Mouse (Mus musculus): ENCODE measurements at regions not wholly inside any gene's neighbourhood (a gene's known extent, or its start where the extent isn't known, plus 50 kb on each side); places are given as distances from the start of the nearest gene placed in this dataset.

- ATAC-seq (replicated peaks; ENCODE audit: insufficient number of reproducible peaks, low FRiP score, low TSS enrichment, poor library complexity, severe bottlenecking) = no peak
These were observed 240.7 kb downstream of the Pmp22 start for GRCm38 (mm10) chr11:63369475-63369874.

- ATAC-seq (replicated peaks; ENCODE audit: insufficient number of reproducible peaks, low FRiP score, low TSS enrichment, poor library complexity, severe bottlenecking) = no peak
These were observed 247.5 kb downstream of the Pmp22 start for GRCm38 (mm10) chr11:63376311-63376710.

- no peak for ATAC-seq (replicated peaks; ENCODE audit: insufficient number of reproducible peaks, low FRiP score, low TSS enrichment, poor library complexity, severe bottlenecking)
These were observed 248.2 kb downstream of the Pmp22 start for GRCm38 (mm10) chr11:63376991-63377390.

GRCm38 (mm10) chr11:63388247-63388646 lies 259.5 kb downstream of the Pmp22 start:
- no peak for ATAC-seq (replicated peaks; ENCODE audit: insufficient number of reproducible peaks, low FRiP score, low TSS enrichment, poor library complexity, severe bottlenecking)

- ATAC-seq (replicated peaks; ENCODE audit: insufficient number of reproducible peaks, low FRiP score, low TSS enrichment, poor library complexity, severe bottlenecking) = no peak
These were observed 262.7 kb downstream of the Pmp22 start for GRCm38 (mm10) chr11:63391478-63391877.

GRCm38 (mm10) chr11:63392378-63392777 lies 263.6 kb downstream of the Pmp22 start:
- no peak for ATAC-seq (replicated peaks; ENCODE audit: insufficient number of reproducible peaks, low FRiP score, low TSS enrichment, poor library complexity, severe bottlenecking)

GRCm38 (mm10) chr11:63394201-63394600 lies 265.4 kb downstream of the Pmp22 start:
- no peak for ATAC-seq (replicated peaks; ENCODE audit: insufficient number of reproducible peaks, low FRiP score, low TSS enrichment, poor library complexity, severe bottlenecking)

GRCm38 (mm10) chr11:63396386-63396785 lies 267.6 kb downstream of the Pmp22 start:
- ATAC-seq (replicated peaks; ENCODE audit: insufficient number of reproducible peaks, low FRiP score, low TSS enrichment, poor library complexity, severe bottlenecking) = no peak

- no peak for ATAC-seq (replicated peaks; ENCODE audit: insufficient number of reproducible peaks, low FRiP score, low TSS enrichment, poor library complexity, severe bottlenecking)
These were observed 274.0 kb downstream of the Pmp22 start for GRCm38 (mm10) chr11:63402741-63403140.

GRCm38 (mm10) chr11:63404719-63405118 lies 275.9 kb downstream of the Pmp22 start:
- no peak for ATAC-seq (replicated peaks; ENCODE audit: insufficient number of reproducible peaks, low FRiP score, low TSS enrichment, poor library complexity, severe bottlenecking)

GRCm38 (mm10) chr11:63409431-63409830 lies 280.6 kb downstream of the Pmp22 start:
- no peak for ATAC-seq (replicated peaks; ENCODE audit: insufficient number of reproducible peaks, low FRiP score, low TSS enrichment, poor library complexity, severe bottlenecking)

GRCm38 (mm10) chr11:63410921-63411320 lies 282.1 kb downstream of the Pmp22 start:
- ATAC-seq (replicated peaks; ENCODE audit: insufficient number of reproducible peaks, low FRiP score, low TSS enrichment, poor library complexity, severe bottlenecking) = no peak

- ATAC-seq (replicated peaks; ENCODE audit: insufficient number of reproducible peaks, low FRiP score, low TSS enrichment, poor library complexity, severe bottlenecking) = no peak
These were observed 283.7 kb downstream of the Pmp22 start for GRCm38 (mm10) chr11:63412364-63412991.

- no peak for ATAC-seq (replicated peaks; ENCODE audit: insufficient number of reproducible peaks, low FRiP score, low TSS enrichment, poor library complexity, severe bottlenecking)
These were observed 284.3 kb downstream of the Pmp22 start for GRCm38 (mm10) chr11:63413106-63413505.

- no peak for ATAC-seq (replicated peaks; ENCODE audit: insufficient number of reproducible peaks, low FRiP score, low TSS enrichment, poor library complexity, severe bottlenecking)
These were observed 284.8 kb downstream of the Pmp22 start for GRCm38 (mm10) chr11:63413621-63414020.

GRCm38 (mm10) chr11:63418042-63418776 lies 289.4 kb downstream of the Pmp22 start:
- ATAC-seq (replicated peaks; ENCODE audit: insufficient number of reproducible peaks, low FRiP score, low TSS enrichment, poor library complexity, severe bottlenecking) = no peak

GRCm38 (mm10) chr11:63420341-63420740 lies 291.6 kb downstream of the Pmp22 start:
- ATAC-seq (replicated peaks; ENCODE audit: insufficient number of reproducible peaks, low FRiP score, low TSS enrichment, poor library complexity, severe bottlenecking) = no peak

- no peak for ATAC-seq (replicated peaks; ENCODE audit: insufficient number of reproducible peaks, low FRiP score, low TSS enrichment, poor library complexity, severe bottlenecking)
These were observed 293.3 kb downstream of the Pmp22 start for GRCm38 (mm10) chr11:63422069-63422468.

- ATAC-seq (replicated peaks; ENCODE audit: insufficient number of reproducible peaks, low FRiP score, low TSS enrichment, poor library complexity, severe bottlenecking) = no peak
These were observed 295.5 kb downstream of the Pmp22 start for GRCm38 (mm10) chr11:63424319-63424718.

- no peak for ATAC-seq (replicated peaks; ENCODE audit: insufficient number of reproducible peaks, low FRiP score, low TSS enrichment, poor library complexity, severe bottlenecking)
These were observed 297.0 kb downstream of the Pmp22 start for GRCm38 (mm10) chr11:63425741-63426140.
